Mouse (Mus musculus) B cell, adult (primary cell): ENCODE results near the gene Vmn1r223. TPM values are rescaled to one million over a fixed set of nuclear protein-coding genes. Genes with fewer than 3 reads are reported as not detected.

Experiments used
- total RNA-seq: library from RNA; stranded (reverse); gene quantifications from 4 replicates; pipeline ENCODE4 v1.2.4, GENCODE M21; 2023; ENCODE audit not compliant: inconsistent age

Gene Vmn1r223
- total RNA-seq, result not detected in 4 replicates

DNA sequence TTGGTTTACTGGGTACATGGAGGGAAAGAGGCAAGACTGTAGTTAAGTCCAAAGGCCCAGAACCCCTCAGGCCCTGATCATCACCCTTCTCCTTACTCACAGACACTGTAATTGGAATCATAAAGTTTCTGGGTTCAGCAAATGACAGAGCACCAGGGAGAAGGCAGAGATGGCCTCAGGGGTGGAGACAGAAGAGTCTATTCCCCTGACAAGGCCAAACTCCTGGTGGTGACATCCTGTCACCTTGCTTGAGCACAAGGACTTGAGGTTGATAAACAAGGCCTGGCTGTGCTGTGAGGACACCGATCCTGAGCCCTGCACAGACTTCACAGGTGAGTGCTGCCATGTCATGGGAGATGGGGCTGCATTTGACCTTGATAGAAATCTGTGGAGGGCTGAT, at the start of gene Vmn1r223:
Gene Vmn1r223, plus strand, starts transcription at position 301 of the 400 bp plus-strand sequence.

GRCm38 (mm10) chr13:23213827-23214226, 33.1 kb upstream of the Vmn1r223 start, which contains the start of gene Vmn1r221:
TSS of gene Vmn1r221 (plus strand) at chr13:23214127.

DNA sequence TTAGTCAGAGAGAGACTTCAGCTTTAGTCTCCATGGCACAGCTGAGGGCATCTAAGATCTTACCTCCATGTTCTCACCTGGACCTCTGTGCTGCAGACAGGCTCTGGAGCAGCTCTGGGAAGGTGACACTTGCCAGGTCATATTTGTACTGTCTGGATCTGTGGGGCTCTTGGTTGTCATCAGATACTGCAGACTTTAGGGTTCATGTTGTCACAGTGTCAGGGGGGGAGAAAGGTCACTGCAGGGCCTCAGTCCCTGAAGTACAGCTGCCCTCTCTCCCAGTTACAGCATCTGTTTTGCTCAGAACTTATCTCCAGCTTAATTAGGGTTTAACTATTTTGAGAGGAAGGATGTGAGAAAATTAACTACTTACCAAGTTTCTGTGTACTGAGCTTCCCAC, 11.1 kb upstream of the Vmn1r223 start, which contains the start of gene Vmn1r222:
Gene Vmn1r222, minus strand, starts transcription at position 101 of the 400 bp plus-strand sequence.

Other genes with a start within 250 kb of the Vmn1r223 start
- gene Vmn1r213, start 239.5 kb upstream of the Vmn1r223 start, total RNA-seq, result not detected in 4 replicates
- gene Vmn1r214, start 216.7 kb upstream of the Vmn1r223 start, total RNA-seq, result not detected in 4 replicates
- not detected in 4 replicates for gene Vmn1r215, start 179.1 kb upstream of the Vmn1r223 start, total RNA-seq
- not detected in 4 replicates for gene Vmn1r217, start 128.9 kb upstream of the Vmn1r223 start, total RNA-seq
- gene Vmn1r218, start 114.0 kb upstream of the Vmn1r223 start, total RNA-seq, result not detected in 4 replicates
- gene Vmn1r219, start 87.8 kb upstream of the Vmn1r223 start, total RNA-seq, result not detected in 4 replicates
- not detected in 4 replicates for gene Vmn1r220, start 59.2 kb upstream of the Vmn1r223 start, total RNA-seq
- gene Vmn1r221, start 33.0 kb upstream of the Vmn1r223 start, total RNA-seq, result not detected in 4 replicates
- not detected in 4 replicates for gene Vmn1r222, start 11.2 kb upstream of the Vmn1r223 start, total RNA-seq
- gene Zfp322a, start 122.1 kb downstream of the Vmn1r223 start, total RNA-seq, result 16.9 to 17.9 TPM (median 17.5 TPM) in 4 replicates
- gene Abt1, start 176.7 kb downstream of the Vmn1r223 start, total RNA-seq, result 17.4 to 19.6 TPM (median 18.5 TPM) in 4 replicates
- gene Btn1a1, start 218.8 kb downstream of the Vmn1r223 start, total RNA-seq, result not detected in 4 replicates
- 0.61 to 1.7 TPM (median 1.6 TPM) in 3 of 4 replicates, not detected in the other for gene Btn2a2, start 241.7 kb downstream of the Vmn1r223 start, total RNA-seq